Comparison of ENCODE assay signal across 10 mouse cellular contexts in the genomic region with DNA sequence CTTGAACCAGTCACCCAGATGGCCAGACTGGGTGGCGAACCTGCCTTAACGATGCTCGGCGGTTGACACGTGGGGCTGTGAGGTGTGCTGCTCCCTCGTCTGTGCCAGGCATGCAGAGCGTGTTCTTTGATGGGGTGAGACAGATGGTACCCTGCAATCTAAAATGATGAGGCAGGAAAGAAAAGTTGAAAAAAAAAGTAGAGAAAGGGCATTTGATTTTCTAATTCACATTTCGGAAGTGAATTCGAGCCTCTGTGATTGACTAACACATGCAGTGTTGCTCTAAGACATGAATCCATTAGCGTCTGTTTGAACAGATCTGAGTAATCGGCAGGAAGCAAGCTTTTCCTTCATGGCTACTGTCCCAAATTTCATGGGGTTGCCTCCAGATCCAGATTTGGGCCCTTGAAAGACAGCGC.
DNase-seq lines count a peak whose midpoint lies in the region; ATAC-seq and TF ChIP-seq lines count a peak whose summit lies in the region.
"Had no signal": no experiment of that assay in that cellular context is flagged by ENCODE, and none has a peak within 500 bp of the region (broad histone marks: within the 10 kb centered on the region; RNA-seq: fewer than 3 reads in every experiment).

No protein-coding gene starts in this region.

- H3K36me3 ChIP-seq in kidney, embryonic 14.5 days (ENCODE audit: control insufficient read depth, insufficient read depth, low read length): no peaks in the 10 kb centered on the region
- no peaks in the 10 kb centered on the region for H3K36me3 ChIP-seq in small intestine, adult 2 months (ENCODE audit: control insufficient read depth, insufficient read depth, low read length)
- H3K36me3 ChIP-seq in intestine, embryonic 15.5 days: no peaks in the 10 kb centered on the region
- H3K36me3 ChIP-seq: G1E; stomach, embryonic 15.5 days had no signal

- peak; percentile 26 for DNase-seq in kidney, adult 11 months
- DNase-seq in cerebellum, adult 11 months: peak; percentile 37
- DNase-seq in induced T-regulatory cell, adult 2 months (ENCODE audit: low read depth): peak; percentile 77
- DNase-seq in embryo, embryonic 11 days: no peak
- no peak for DNase-seq in c-Kit-positive CD71-positive TER-119-positive erythroid progenitor cells, embryonic 14.5 days (ENCODE audit: low spot score)

- H3K27ac ChIP-seq in kidney, embryonic 14.5 days (ENCODE audit: low read depth, low read length): no peak overlapping the region
- H3K27ac ChIP-seq in small intestine, adult 2 months (ENCODE audit: insufficient read depth, low read depth, low read length): peak overlapping the region; percentile 6; the same call in 1 of the 2 replicates
- no peak overlapping the region for H3K27ac ChIP-seq in intestine, embryonic 15.5 days

- TF ChIP-seq CTCF in small intestine, adult 2 months (IDR thresholded peaks at IDR 0.05; ENCODE audit: extremely low read depth, insufficient read length, insufficient replicate concordance, low read depth, low read length): no peak

- no peak for ATAC-seq in kidney, embryonic 14.5 days (ENCODE audit: low FRiP score, low TSS enrichment)
- no peak for ATAC-seq in intestine, embryonic 15.5 days

- no peak overlapping the region for H3K9ac ChIP-seq in kidney, embryonic 14.5 days (ENCODE audit: low read depth, low read length)
- no peak overlapping the region for H3K9ac ChIP-seq in intestine, embryonic 15.5 days
- H3K9ac ChIP-seq: stomach, embryonic 15.5 days had no signal

- no peaks in the 10 kb centered on the region for H3K9me3 ChIP-seq in kidney, embryonic 14.5 days (ENCODE audit: control insufficient read depth, low read length)
- H3K9me3 ChIP-seq in intestine, embryonic 15.5 days: no peaks in the 10 kb centered on the region
- H3K9me3 ChIP-seq: G1E; stomach, embryonic 15.5 days had no signal

- peaks cover 7% of the 10 kb centered on the region; the same call in 1 of the 2 replicates for H3K4me1 ChIP-seq in kidney, embryonic 14.5 days (ENCODE audit: control insufficient read depth, insufficient read depth, low read length)
- H3K4me1 ChIP-seq in small intestine, adult 2 months (ENCODE audit: control insufficient read depth, insufficient read depth, insufficient read length, low read length): peaks cover 9% of the 10 kb centered on the region; the same call in 1 of the 2 replicates
- no peaks in the 10 kb centered on the region; the same call in 1 of the 2 replicates for H3K4me1 ChIP-seq in intestine, embryonic 15.5 days (replicated peaks)
- H3K4me1 ChIP-seq: stomach, embryonic 15.5 days had no signal

- H3K4me3 ChIP-seq in kidney, embryonic 14.5 days (ENCODE audit: low read length): no peak overlapping the region
- no peak overlapping the region for H3K4me3 ChIP-seq in small intestine, adult 2 months (ENCODE audit: low read depth, low read length)
- no peak overlapping the region for H3K4me3 ChIP-seq in intestine, embryonic 15.5 days (replicated peaks)

- H3K27me3 ChIP-seq in kidney, embryonic 14.5 days (ENCODE audit: control insufficient read depth, insufficient read depth, low read length): no peaks in the 10 kb centered on the region
- no peaks in the 10 kb centered on the region for H3K27me3 ChIP-seq in small intestine, adult 2 months (ENCODE audit: control insufficient read depth, insufficient read depth, low read length)
- H3K27me3 ChIP-seq in intestine, embryonic 15.5 days (replicated peaks): no peaks in the 10 kb centered on the region
- H3K27me3 ChIP-seq: stomach, embryonic 15.5 days had no signal

- no peak for TF ChIP-seq POLR2A in small intestine, adult 2 months (IDR thresholded peaks at IDR 0.05; ENCODE audit: low read depth, low read length)

- WGBS in kidney, embryonic 14.5 days: 86% methylated on average over 12 of the region's 12 CpGs
- WGBS in small intestine, adult 2 months: 82% methylated on average over 12 of the region's 12 CpGs
- 77% methylated on average over 12 of the region's 12 CpGs for WGBS in intestine, embryonic 15.5 days

- no peak overlapping the region for H3K4me2 ChIP-seq in kidney, embryonic 14.5 days (replicated peaks; ENCODE audit: low read depth, low read length)
- H3K4me2 ChIP-seq in intestine, embryonic 15.5 days (replicated peaks): no peak overlapping the region

Comparison
In these comparisons a context has a peak if more than half of its experiments do, and no peak if none do; other contexts are left out.
1. DNase-seq: peak in kidney, adult 11 months (single experiment), cerebellum, adult 11 months (single experiment) and induced T-regulatory cell, adult 2 months (single experiment); none in embryo, embryonic 11 days (single experiment) and c-Kit-positive CD71-positive TER-119-positive erythroid progenitor cells, embryonic 14.5 days (single experiment).